Mouse (Mus musculus) liver, embryonic 14.5 days (tissue): Measurements from ENCODE around the gene Ceacam15.
"Not testable (repeated sequence)": the region's sequence is repeated elsewhere in the genome, so short reads cannot be mapped to it uniquely, and the experiment has no call there.

Experiments used
- CTCF ChIP-seq: IDR thresholded peaks from 2 replicates; pipeline ENCODE4 v1.5.1; 2016; ENCODE audit warnings: antibody characterized with exemption, low read depth, control low read depth
- EP300 ChIP-seq: IDR thresholded peaks from 2 replicates; pipeline ENCODE4 v1.6.1; 2016; ENCODE audit warnings: antibody characterized with exemption, low read depth

- not testable (repeated sequence) for TF ChIP-seq CTCF, EP300
These were observed 41.1 kb upstream of the Ceacam15 start for GRCm38 (mm10) chr7:16716456-16717152.
